Mouse (Mus musculus) forebrain, embryonic 11.5 days (tissue): ENCODE results near the gene Apc2. TPM values are rescaled to one million over a fixed set of nuclear protein-coding genes. Genes with fewer than 3 reads are reported as not detected.
A peak's percentile ranks its signal among the peaks of the same experiment; 100 is the strongest.

Source experiments
- ATAC-seq: fragments of 200-750 bp; cut with Nextera tagmentation; replicated peaks from 2 replicates; pipeline ENCODE4 v1.8.0; 2017; ENCODE audit warnings: moderate TSS enrichment; ENCODE audit not compliant: low FRiP score
- DNase-seq: peaks from one replicate; pipeline ENCODE4 v3.0.0-alpha.2; 2017; ENCODE audit warnings: low spot score
- H3K27ac ChIP-seq: fragments of 300-500 bp; sonication (generic); 2 replicates; pipeline ENCODE4 v1.5.1; 2014; ENCODE audit warnings: low read depth, low read length
- H3K27me3 ChIP-seq: fragments of 300-500 bp; sonication (generic); 2 replicates; pipeline ENCODE4 v1.6.1; 2014; ENCODE audit warnings: mild to moderate bottlenecking, low read length, mixed read lengths; ENCODE audit not compliant: control insufficient read depth, insufficient read depth
- H3K36me3 ChIP-seq: fragments of 300-500 bp; sonication (generic); 2 replicates; pipeline ENCODE4 v1.6.1; 2014; ENCODE audit warnings: mild to moderate bottlenecking, low read length, moderate library complexity, mixed read lengths; ENCODE audit not compliant: control insufficient read depth, insufficient read depth
- H3K4me1 ChIP-seq: fragments of 300-500 bp; sonication (generic); replicated peaks from 2 replicates; pipeline ENCODE4 v1.6.1; 2014; ENCODE audit warnings: low read length, mixed read lengths; ENCODE audit not compliant: control insufficient read depth, insufficient read depth
- H3K4me2 ChIP-seq: fragments of 300-500 bp; sonication (generic); 2 replicates; pipeline ENCODE4 v1.6.1; 2014; ENCODE audit warnings: low read depth, mild to moderate bottlenecking, low read length, moderate library complexity, mixed read lengths; ENCODE audit not compliant: severe bottlenecking
- H3K4me3 ChIP-seq: fragments of 300-500 bp; sonication (generic); 2 replicates; pipeline ENCODE4 v1.5.1; 2014; ENCODE audit warnings: low read depth, low read length
- H3K9ac ChIP-seq: fragments of 300-500 bp; sonication (generic); 2 replicates; pipeline ENCODE4 v1.6.1; 2014; ENCODE audit warnings: low read length
- H3K9me3 ChIP-seq: fragments of 300-500 bp; sonication (generic); 2 replicates; pipeline ENCODE4 v1.6.1; 2016; ENCODE audit warnings: low read length, mixed read lengths; ENCODE audit not compliant: control insufficient read depth
- WGBS: fragments of 180-500 bp; shearing (Covaris S2); extraction: QIAGEN DNeasy Blood & Tissue Kit; methylation state at CpG from one replicate; pipeline ENCODE4 v1.1.7; 2014; 5-methylcytosine and 5-hydroxymethylcytosine counted together
- polyA plus RNA-seq: library from polyadenylated mRNA; unstranded; fragments of >200 nt; fragmentation: Nextera tagmentation; extraction: Ambion mirVana; gene quantifications from 2 replicates; pipeline ENCODE4 v1.2.1, GENCODE M21; 2014

Apc2 gene
- polyA plus RNA-seq, 1 experiment from 2014 or later: 77.7 TPM

DNA sequence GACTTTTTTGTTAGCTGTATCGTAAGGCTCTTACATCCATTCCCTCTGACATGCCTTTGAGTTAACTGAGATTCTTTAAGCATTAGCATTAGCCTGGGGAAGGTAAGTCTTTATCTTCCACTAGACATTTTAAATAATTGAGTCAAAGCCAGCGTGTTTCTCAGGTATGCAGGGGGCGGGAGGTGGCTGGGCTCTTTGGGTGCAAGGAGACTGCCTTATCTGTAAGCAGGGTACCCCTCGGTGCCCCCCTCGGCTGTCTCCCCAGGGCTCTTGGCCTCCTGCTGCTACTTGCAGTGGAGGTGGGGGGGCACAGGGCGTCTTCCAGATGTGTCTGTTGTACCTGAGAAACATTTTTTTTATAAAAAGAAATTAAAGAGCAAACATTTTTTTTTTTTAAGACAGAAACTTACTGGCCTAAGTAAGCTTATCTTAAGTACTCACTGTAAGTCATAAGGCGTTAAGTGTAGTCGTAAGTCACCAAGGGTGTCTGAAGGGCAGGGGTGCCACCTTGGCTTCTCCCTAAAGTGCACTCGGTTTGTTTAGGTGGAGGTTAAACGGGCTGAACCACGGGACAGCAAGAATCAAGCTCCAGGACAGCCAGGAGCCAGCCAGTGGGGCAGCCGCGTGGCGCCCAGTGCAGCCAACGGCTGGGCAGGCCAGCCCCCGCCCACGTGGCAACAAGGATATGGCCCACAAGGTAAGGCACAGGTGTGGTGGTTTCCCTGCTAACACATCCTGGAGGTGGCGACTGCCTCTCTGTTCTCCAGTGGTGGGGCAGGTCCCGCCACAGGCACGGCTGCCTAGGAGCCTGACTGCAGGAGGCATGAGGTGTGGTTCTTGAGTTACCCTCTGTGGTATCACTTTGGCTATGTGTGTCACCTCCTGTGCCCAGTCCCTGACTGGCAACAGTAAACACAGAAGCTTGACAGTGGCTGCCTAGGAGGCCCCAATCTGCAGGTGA lies 13.0 kb upstream of the Apc2 start:
- no peaks in the 10 kb centered on the region for H3K27me3 ChIP-seq
- H3K27ac ChIP-seq: no peak overlapping the region
- H3K4me2 ChIP-seq: no peak overlapping the region
- no peaks in the 10 kb centered on the region for H3K9me3 ChIP-seq
- no peak for DNase-seq
- ATAC-seq: no peak
- WGBS: 89% methylated on average over 20 of the region's 20 CpGs
- no peaks in the 10 kb centered on the region for H3K4me1 ChIP-seq
- H3K36me3 ChIP-seq: peaks cover 21% of the 10 kb centered on the region
- no peak overlapping the region for H3K4me3 ChIP-seq
- no peak overlapping the region for H3K9ac ChIP-seq

DNA sequence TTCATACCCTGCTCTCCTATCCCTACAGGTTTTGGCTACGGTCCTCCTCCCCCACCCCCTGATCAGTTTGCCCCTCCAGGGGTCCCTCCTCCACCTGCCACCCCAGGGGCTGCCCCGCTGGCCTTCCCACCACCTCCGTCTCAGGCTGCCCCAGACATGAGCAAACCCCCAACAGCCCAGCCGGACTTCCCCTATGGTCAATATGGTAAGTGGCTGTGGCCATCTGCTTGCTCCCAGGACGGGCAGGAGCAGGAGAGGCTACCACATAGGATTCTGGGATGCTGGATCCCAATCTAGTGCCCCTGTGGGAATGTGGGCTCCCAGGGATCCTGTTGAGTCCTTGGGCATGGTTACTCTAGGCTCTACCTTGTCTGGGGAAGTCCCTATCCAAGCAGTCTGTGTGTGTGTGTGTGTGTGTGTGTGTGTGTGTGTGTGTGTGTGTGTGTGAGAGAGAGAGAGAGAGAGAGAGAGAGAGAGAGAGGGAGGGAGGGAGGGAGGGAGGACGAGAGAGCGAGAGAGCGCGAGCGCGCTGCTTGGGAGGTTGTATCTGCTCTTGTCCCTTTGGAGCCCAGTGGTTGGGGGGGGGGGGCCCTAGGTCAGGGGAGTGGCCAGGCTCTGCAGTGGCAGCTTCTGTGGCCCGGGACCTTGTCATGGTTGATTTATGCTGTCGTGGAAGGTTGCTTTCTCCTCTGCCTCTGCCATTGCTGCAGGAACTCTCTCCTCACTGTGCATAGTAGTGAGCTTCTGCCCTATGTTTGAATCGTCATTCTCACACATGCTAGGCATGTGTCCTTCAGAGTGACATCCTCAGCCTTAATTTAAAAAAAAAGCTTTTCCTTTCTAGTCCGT lies 10.3 kb upstream of the Apc2 start:
- Histone ChIP-seq H3K27ac (no peak overlapping the region), H3K4me3 (no peak overlapping the region), H3K9ac (no peak overlapping the region), H3K4me2 (no peak overlapping the region), H3K36me3 (peaks cover 5% of the 10 kb centered on the region; the same call in 1 of the 2 replicates), H3K9me3 (no peaks in the 10 kb centered on the region), H3K4me1 (no peaks in the 10 kb centered on the region), H3K27me3 (no peaks in the 10 kb centered on the region)
- ATAC-seq: no peak
- 86% methylated on average over 11 of the region's 15 CpGs for whole genome bisulfite sequencing
- DNase-seq: no peak

DNA sequence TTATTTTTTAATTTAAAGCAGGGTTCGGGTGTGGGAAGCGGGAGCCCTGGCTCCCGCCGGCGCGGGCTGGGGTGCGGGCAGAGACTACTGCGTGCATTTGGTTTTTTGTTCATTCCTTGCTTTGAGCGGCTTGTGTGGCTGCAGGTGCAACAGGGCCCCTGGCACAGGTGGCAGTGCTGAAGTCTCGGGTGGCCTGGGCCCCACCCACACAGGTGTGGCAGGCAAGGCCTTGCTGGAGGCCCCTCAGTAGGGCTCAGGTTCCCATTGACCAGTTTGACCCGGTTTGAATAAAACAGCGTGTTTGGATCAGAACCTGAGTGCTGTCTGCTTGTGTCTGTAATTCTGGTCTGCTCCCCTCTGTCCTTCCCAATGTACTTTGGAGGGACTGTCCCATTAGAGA lies 7.7 kb upstream of the Apc2 start:
- WGBS: 93% methylated on average over 12 of the region's 12 CpGs
- no peak for ATAC-seq

DNA sequence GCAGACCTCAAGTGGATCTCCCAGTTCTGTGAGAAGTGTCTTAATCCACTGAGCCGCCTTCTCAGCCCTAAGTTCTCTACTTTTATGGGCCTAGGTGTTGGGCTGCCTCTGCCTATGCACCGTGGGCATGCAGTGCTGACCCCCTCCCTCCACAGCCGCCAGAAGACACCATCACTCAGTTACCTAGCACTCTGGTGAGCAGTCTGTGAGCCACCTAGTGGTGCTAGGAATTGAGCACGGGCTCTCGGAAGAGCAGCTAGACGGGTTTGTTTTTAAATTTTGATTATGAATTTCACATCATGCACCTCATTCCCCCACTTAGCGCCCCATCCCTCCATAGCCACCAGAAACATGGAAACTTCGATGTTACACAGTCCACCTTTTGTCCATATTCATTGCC lies 7.1 kb upstream of the Apc2 start:
- no peaks in the 10 kb centered on the region for H3K27me3 ChIP-seq
- no peak overlapping the region for H3K4me3 ChIP-seq
- no peaks in the 10 kb centered on the region for H3K9me3 ChIP-seq
- no peak overlapping the region for H3K9ac ChIP-seq
- H3K4me2 ChIP-seq: no peak overlapping the region
- H3K36me3 ChIP-seq: peaks cover 5% of the 10 kb centered on the region; the same call in 1 of the 2 replicates
- no peak overlapping the region for H3K27ac ChIP-seq
- no peak for DNase-seq
- 77% methylated on average over 8 of the region's 8 CpGs for WGBS
- no peak for ATAC-seq
- H3K4me1 ChIP-seq: peaks cover 7% of the 10 kb centered on the region; the same call in 1 of the 2 replicates

More for the DNA sequence above, 7.7 kb upstream of the Apc2 start:
- H3K9me3 ChIP-seq: no peaks in the 10 kb centered on the region
- peaks cover 4% of the 10 kb centered on the region; the same call in 1 of the 2 replicates for H3K4me1 ChIP-seq
- H3K4me3 ChIP-seq: no peak overlapping the region
- H3K36me3 ChIP-seq: peaks cover 5% of the 10 kb centered on the region; the same call in 1 of the 2 replicates
- no peaks in the 10 kb centered on the region for H3K27me3 ChIP-seq
- H3K27ac ChIP-seq: no peak overlapping the region
- DNase-seq: no peak
- no peak overlapping the region for H3K9ac ChIP-seq
- no peak overlapping the region for H3K4me2 ChIP-seq

DNA sequence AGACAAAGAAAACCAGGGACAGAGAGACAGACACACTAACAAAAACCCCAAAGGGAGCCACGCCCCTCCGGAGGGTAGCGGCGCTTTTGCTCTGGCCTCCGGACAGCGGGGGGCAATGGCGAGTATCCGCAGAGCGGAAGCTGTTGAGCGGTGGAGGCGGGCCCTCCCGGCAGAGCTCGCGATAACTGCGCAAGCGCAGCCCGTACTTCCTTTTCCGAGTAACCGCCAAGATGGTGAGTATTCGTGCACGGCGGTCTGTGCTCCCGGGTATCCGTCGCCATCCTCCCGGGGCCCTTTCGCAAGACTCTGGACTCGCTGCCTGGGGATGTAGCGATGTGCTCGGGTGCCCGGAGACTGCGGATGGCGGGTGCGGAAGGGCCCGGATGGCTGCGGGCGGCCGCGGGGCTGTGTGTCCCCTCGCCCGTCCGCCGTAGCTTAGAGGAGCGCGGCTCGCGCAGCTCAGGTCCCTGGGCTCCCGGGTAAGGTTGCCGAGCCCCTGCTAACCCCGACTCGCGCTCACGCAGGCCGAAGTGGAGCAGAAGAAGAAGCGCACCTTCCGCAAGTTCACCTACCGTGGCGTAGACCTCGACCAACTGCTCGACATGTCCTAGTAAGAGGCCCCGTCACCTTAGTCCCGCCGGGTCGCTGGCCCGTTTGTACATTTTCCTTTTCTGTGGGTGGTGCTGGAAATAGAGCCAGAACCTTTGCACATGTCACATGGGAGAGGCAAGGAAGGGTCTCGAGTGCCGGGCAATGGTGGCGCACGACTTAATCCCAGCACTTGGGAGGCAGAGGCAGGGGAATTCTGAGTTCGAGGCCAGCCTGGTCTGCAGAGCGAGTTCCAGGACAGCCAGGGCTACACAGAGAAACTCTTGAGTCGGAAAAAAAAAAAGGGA lies 3.3 kb upstream of the Apc2 start, which contains the start of gene Rps15:
TSS of gene Rps15 (plus strand) at position 203 of the 896 bp plus-strand sequence.
- H3K9ac ChIP-seq: peak within 1 kb of the TSS; percentile 99
- peak within 1 kb of the TSS; percentile 100 for H3K4me2 ChIP-seq
- H3K36me3 ChIP-seq: peaks cover 11% of the 10 kb centered on the region
- peaks cover 21% of the 10 kb centered on the region for H3K4me1 ChIP-seq
- 0 out of 2 replicates have a peak, but pooled peaks cover under 1% of the 10 kb centered on the region for H3K27me3 ChIP-seq
- H3K27ac ChIP-seq: peak within 1 kb of the TSS; percentile 86
- peak within 1 kb of the TSS; percentile 95 for H3K4me3 ChIP-seq
- DNase-seq: peak; percentile 99
- peak; percentile 80 for ATAC-seq
- no peaks in the 10 kb centered on the region for H3K9me3 ChIP-seq
- under 1% methylated on average over 72 of the region's 72 CpGs for WGBS

DNA sequence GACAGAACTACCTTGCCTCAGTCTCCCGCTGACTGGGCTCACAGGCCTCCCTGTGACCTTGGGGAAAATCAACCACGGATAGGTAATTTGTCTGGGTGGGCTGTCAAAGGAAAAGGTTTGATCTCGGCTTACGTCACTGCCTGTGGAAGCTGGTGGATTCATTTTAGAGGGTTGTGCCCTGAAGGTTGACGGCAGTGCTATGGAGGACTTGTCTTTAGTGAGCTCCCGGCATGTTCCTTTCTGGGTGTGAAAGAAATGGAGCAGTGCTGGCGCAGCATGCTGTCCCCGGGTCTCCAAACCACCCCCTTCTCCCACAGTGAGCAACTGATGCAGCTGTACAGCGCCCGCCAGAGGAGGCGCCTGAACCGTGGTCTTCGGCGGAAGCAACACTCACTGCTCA lies 2.5 kb upstream of the Apc2 start:
- Histone ChIP-seq H3K9ac (peak overlapping the region; percentile 99), H3K27ac (peak overlapping the region; percentile 86; the same call in 1 of the 2 replicates), H3K27me3 (0 out of 2 replicates have a peak, but pooled peaks cover 2% of the 10 kb centered on the region), H3K9me3 (no peaks in the 10 kb centered on the region), H3K4me1 (peaks cover 26% of the 10 kb centered on the region), H3K36me3 (peaks cover 11% of the 10 kb centered on the region), H3K4me2 (peak overlapping the region; percentile 100), H3K4me3 (peak overlapping the region; percentile 95)
- 23% methylated on average over 13 of the region's 14 CpGs for WGBS
- DNase-seq (no peak), ATAC-seq (no peak)

DNA sequence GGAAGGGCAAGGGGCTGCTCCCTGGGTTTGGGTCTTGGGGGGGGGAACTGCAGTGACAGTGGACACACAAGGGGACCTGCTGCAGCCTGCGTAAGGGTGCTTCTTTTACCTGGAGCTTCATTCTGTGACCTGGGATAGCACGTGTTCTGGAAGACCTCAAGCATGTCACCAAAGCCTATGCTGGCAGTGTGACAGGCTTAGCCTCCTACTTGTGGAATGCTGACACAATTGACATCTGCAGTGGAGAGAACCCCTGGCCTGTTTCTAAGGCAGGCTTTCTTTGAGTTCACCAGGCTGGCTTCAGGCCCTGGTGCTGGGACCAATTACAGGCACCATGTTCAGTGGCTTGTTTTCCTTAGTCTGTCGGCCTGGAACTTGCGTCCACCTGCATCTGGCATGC lies 1.5 kb upstream of the Apc2 start:
- H3K9me3 ChIP-seq: no peaks in the 10 kb centered on the region
- H3K4me2 ChIP-seq: no peak overlapping the region
- no peak overlapping the region for H3K4me3 ChIP-seq
- 0 out of 2 replicates have a peak overlapping the region, but pooled peaks have one; percentile 3 for H3K9ac ChIP-seq
- ATAC-seq: no peak
- H3K36me3 ChIP-seq: peaks cover 11% of the 10 kb centered on the region
- no peak overlapping the region for H3K27ac ChIP-seq
- no peak for DNase-seq
- H3K4me1 ChIP-seq: peaks cover 31% of the 10 kb centered on the region
- WGBS: 76% methylated on average over 4 of the region's 4 CpGs
- H3K27me3 ChIP-seq: 0 out of 2 replicates have a peak, but pooled peaks cover 2% of the 10 kb centered on the region
